Mouse (Mus musculus) telencephalon, adult 2 months (tissue): Measurements from ENCODE around the gene Lrr1.
A peak's percentile ranks its signal among the peaks of the same experiment; 100 is the strongest.
"Not testable (repeated sequence)": the region's sequence is repeated elsewhere in the genome, so short reads cannot be mapped to it uniquely, and the experiment has no call there.

Source experiments
- DNase-seq: peaks from one replicate; pipeline ENCODE4 v3.0.0-alpha.2; 2011; ENCODE audit warnings: low read depth, low spot score

Lrr1 gene

DNA sequence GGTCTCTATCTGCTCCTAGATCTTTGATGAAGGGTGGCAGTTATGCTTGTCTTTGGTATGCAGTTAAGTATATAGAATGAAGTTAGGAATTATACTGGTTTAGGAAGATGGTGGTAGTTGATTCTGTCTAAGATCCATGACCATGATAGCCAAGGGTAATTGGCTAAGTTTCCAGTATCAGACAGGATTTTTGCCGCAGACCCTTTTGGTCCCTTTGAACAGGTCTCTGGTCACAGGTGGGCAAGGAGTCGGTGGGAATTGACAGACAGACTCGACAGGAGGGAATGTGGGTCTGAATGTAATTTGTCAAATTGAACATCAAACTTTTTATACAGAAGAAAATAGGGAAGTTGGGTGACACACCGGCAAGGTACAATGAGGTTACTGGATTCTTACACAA, 5.0 kb upstream of the Lrr1 start:
- not testable (repeated sequence) for DNase-seq

GRCm38 (mm10) chr12:69164904-69165303, 3.7 kb upstream of the Lrr1 start:
- no peak for DNase-seq

DNA sequence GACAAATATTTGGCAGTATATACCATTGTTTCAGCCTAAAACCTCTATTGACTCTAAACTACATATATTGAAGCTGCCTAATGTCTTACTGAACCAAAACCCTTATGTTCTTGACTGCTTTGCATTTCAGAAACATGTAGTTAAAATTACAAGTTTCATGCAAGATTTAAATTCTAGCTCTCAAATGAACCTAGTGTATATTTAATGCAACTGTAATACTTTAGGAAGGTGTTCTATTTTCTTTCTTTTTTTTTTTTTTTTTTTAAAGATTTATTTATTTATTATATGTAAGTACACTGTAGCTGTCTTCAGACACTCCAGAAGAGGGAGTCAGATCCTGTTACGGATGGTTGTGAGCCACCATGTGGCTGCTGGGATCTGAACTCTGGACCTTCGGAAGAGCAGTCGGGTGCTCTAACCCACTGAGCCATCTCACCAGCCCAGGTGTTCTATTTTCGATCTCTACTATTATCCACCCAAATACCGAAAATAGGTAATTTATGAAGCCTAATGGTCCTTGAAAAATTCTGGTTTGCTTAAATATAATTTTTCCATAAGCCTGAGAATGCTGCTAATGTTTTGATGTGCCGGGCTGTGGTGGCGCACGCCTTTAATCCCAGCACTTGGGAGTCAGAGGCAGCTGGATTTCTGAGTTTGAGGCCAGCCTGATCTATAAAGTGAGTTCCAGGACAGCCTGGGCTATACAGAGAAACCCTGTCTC, 1.6 kb upstream of the Lrr1 start:
- DNase-seq, result not testable (repeated sequence)

DNA sequence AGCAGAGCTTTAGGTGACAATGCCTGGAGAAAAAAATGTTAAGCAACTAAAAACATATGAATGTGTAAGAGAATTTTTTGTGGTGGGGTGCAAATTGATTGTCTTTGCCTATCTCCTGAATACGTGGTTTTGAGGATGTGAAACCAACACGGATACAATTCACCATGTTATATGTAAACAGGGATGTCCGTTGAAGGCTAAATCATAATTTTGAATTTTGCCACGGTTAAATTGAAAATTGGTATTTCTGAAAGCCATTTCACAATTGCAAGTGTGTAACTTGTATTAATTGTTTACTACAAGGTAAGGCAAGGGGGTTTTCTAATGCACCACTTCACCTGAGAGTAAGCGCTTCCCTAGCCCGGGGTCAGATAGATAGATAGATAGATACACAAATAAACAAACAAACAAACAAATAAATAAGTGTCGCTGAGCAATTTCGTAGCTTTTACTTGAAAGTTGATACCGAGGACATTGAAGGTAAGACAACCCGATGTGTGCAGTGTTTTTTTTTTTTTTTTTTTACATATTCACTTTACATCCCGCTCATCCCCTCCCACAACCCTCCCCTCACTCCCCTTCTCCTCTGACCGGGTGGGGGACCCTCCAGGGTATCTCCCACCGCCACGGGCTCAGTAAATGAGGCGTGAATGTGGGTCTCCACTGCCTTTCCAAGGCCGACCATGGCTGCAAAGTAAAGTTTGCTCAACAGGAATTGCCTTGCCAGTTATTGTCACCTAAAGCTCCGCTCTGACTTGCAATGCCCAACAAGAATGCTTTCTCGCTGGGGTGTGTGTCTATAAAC, 756 bp upstream of the Lrr1 start:
- no peak for DNase-seq

- DNase-seq, result no peak
Observed at GRCm38 (mm10) chr12:69171307-69171706, 2.7 kb downstream of the Lrr1 start.

DNA sequence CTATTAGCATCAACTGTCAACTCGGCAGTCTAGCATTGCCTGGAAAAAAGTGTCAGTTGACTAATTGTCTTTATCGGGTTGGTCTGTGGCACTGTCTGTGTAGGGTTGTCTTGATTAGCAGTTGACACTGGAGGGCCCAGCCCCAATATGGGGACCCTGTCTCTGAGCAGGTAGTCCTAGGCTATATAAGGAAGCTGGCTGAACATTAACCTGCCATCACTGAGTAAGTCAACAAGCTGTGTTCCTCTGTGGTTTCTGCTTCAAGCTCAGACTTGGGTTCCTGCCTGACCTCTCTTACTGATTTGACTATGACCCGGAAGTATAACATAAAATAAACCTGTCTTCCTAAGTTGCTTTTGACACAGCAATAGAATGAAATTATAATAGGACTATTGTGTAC, 7.4 kb downstream of the Lrr1 start:
- DNase-seq, result no peak

DNA sequence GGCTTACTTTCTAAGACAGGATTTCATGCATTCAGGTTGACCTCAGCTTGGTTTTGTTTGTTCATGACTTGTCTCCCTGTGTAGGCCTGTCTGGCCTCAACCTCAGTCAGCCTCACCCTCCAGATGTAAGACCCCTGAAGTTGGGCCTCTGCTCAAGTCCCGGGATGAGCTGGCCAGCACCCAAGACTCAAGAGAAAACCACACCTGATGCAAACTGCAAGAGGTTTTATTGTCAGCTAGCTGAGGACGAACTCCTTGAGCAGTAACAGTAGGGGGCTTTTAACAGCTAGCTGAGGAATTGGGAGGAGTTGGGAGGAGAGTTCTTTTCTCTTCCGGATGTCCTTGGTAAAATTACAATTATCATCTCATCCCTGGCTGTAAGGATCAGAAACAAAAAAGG, 8.9 kb downstream of the Lrr1 start:
- no peak for DNase-seq

DNA sequence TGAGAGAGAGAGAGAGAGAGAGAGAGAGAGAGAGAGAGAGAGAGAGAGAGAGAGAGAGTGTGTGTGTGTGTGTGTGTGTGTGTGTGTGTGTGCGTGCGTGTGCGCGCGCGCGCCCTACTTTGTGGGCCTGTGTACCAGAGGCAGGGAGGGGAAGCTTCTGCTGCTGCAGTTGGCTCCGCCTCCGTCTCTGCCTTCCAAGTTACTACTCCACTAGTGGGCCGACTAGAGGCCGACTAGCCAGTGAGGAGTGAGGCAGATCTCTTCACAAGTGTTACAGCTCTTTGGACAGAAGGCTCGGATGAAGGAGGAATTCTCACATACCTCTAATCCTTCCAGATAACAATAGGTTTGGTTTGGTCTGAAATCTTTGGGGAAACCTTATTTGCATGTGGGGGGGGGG, 10.8 kb downstream of the Lrr1 start:
- DNase-seq, result no peak

- DNase-seq, result no peak
Observed at GRCm38 (mm10) chr12:69181800-69182199, 13.2 kb downstream of the Lrr1 start.

DNA sequence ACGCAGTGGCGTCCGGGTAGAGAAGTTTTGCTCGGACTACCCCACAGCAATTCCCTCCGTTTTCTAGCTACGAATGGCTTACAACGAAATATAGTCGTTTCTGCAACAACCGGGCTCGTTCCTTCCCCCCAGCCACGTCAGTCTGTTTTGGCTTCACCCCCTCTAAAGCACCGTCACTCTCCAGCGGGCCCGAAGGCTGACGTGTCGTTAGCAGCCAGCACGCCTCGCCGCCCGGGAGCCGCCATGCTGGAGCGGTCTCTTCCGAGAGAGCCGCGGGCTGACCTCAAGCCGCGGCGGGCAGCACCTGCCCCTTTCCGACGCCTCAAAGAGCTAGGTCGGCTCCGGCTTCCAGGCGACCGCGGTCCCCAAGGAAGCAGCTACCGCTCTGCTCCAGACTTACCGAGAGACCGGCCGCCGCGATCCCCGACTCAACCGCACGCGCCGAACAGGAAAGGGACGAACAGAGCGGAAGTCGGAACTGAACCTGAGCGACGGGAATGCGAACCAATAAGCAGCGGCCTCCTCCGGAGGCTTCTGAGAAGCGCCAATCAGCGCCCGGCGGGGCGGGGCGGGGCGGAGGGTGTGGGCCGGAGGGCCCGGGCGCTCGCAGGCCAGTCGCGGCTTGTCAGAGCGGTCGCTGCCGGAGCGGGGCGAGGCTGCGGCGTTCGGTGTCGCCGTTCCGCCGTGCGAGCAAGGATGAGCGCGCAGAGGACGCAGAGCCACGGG, 15.1 kb downstream of the Lrr1 start, which contains the start of the genes Rpl36al and Mgat2:
Rpl36al (minus strand) TSS at position 501 of the 726 bp plus-strand sequence.
Mgat2 (plus strand) TSS at position 575 of the 726 bp plus-strand sequence.
- DNase-seq, result peak; percentile 96

- no peak for DNase-seq
Observed at GRCm38 (mm10) chr12:69184342-69185295, 16.0 kb downstream of the Lrr1 start.

GRCm38 (mm10) chr12:69185371-69185770, 16.8 kb downstream of the Lrr1 start:
- no peak for DNase-seq

DNA sequence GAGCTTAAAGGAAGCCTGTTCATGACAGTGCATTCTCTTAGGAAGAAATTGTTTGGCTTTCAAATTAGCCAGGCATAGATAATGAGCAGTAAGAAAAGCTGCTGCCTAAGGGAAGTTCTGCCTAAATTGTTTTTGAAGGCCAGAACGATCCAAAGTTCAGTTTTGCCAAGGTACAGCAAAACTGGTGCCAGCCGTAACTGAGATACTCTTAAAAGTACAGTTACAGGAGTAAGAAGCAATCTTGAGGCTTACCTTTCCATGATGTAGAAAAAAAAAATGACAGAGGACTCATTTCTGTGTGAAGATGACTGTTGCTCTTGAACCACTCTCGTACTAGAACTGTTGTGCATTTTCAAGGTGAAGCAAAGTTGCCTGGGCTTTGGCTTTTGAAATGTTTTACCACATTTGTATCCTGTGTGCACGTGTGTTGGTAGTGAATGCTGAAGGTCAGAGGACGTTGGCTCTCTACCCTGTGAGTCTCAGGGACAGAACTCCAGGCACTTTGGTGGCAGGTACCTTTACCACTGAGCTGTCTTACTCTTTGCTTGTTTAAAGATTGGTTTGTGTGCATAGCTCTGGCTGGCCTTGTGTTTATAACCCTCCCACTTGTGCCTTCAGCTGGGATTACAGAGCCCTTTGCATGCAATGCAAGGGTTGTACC, 18.3 kb downstream of the Lrr1 start:
- DNase-seq, result no peak

GRCm38 (mm10) chr12:69190074-69190473, 21.5 kb downstream of the Lrr1 start:
- no peak for DNase-seq

DNA sequence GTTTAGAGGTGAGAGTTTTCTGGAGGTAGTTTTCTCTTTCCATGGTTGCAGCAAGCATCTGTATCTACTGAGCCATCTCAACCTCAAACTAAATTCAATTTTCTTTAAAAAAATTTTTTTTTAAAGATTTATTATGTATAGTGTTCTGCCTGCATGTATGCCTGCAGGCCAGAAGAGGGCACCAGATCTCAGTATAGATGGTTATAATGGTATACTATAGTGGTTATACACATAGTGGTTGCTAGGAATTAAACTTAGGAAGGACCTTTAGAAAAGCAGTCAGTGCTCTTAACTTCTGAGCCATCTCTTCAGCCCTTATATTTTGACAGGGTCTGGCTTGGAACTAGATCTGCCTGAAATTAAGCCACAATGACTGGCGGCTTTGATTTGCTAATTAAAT, 21.9 kb downstream of the Lrr1 start:
- DNase-seq, result no peak

DNA sequence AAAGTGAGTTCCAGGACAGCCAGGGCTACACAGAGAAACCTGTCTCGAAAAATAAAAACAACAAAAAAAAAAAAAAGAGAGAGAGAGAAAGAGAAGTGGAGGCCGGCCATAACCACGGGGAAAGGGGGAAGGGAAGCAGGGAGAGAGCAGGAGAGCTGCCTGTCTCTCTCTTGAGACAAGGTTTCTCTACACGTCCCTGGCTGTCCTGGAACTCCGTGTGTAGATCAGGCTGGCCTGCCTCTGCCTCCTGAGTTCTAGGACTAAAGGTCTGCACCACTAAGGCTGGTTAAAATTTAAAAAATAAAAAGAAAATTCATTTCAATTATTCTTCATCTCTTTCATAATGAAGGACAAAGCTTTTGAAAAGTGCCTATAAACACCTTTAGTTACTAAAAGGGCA, 22.8 kb downstream of the Lrr1 start:
- DNase-seq, result no peak

GRCm38 (mm10) chr12:69192637-69193036, 24.0 kb downstream of the Lrr1 start:
- no peak for DNase-seq

DNA sequence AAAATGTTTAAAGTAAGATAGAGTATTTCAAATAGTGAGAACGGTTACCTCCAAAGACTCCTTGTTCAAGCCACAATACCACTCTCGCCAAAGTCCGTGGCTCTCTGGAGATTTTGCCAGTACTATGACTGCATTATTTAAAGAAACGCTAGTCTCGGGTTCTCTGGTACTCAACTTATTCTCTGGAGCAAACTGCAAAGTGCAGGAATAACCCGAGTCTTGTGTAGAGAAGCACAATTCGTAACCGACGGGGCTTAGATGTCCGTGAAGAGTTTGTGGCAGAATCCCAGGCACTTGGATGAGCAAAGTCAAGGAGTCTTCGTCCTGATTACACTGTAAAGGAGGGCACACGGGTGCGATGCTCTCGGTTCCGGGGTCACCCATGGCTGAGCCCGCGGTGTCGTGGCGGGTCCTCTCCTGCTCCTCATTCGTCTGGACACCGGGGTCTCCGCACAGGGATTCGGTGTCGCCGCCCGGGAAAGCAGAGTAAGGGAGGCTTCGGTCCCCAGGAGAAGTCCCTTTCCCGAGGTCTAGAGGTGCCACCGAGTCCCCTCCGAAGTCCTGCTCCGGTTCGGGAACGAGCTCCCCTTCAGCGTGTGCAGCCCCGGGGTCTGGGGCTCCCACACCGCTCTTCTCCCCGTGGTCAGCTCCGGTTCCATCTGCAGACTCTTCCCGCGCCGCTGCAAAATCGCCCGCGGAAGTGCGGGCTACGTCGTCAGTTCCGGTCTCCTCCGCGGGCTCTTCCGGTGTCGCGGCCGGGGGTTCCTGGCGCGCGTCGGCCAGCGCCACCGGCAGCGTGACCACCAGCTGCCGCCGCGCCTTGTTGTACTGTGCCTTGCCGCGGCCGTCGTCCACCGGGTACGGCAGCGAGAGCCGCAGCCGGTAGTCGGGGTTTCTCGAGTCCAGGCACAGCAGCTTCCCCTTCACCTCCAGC, 28.1 kb downstream of the Lrr1 start, which contains the start of gene Gm49383:
Gm49383 (minus strand) TSS at position 661 of the 934 bp plus-strand sequence.
- peak; percentile 56 for DNase-seq
